ENCODE assay signal across 8 mouse cellular contexts in genomic region chr7:104445961-104446645, GRCm38 (mm10). TPM values are rescaled to one million over a fixed set of nuclear protein-coding genes. Genes with fewer than 3 reads are reported as not detected.
DNase-seq lines count a peak whose midpoint lies in the region; ATAC-seq and TF ChIP-seq lines count a peak whose summit lies in the region.

No protein-coding gene starts in this region.

- peak; percentile 61 for TF ChIP-seq CTCF in kidney, postnatal 0 days (IDR thresholded peaks at IDR 0.05; ENCODE audit: low read depth)

- H3K4me1 ChIP-seq in embryonic facial prominence, embryonic 14.5 days (ENCODE audit: control insufficient read depth, insufficient read depth, low read length) = no peaks in the 10 kb centered on the region
- H3K4me1 ChIP-seq in kidney, postnatal 0 days (replicated peaks; ENCODE audit: insufficient read depth, low read length) = no peaks in the 10 kb centered on the region
- H3K4me1 ChIP-seq in neural tube, embryonic 15.5 days = no peaks in the 10 kb centered on the region
- H3K4me1 ChIP-seq in forebrain, embryonic 11.5 days (replicated peaks; ENCODE audit: control insufficient read depth, insufficient read depth, low read length) = no peaks in the 10 kb centered on the region

- no peak overlapping the region for H3K4me2 ChIP-seq in embryonic facial prominence, embryonic 14.5 days (ENCODE audit: low read depth, low read length)
- no peak overlapping the region for H3K4me2 ChIP-seq in kidney, postnatal 0 days (ENCODE audit: low read length)
- no peak overlapping the region for H3K4me2 ChIP-seq in neural tube, embryonic 15.5 days
- H3K4me2 ChIP-seq in forebrain, embryonic 11.5 days (ENCODE audit: low read depth, low read length, severe bottlenecking) = no peak overlapping the region

- no peaks in the 10 kb centered on the region for H3K27me3 ChIP-seq in embryonic facial prominence, embryonic 14.5 days (replicated peaks; ENCODE audit: control insufficient read depth, insufficient read depth, low read length)
- no peaks in the 10 kb centered on the region for H3K27me3 ChIP-seq in kidney, postnatal 0 days (ENCODE audit: insufficient read depth, low read length)
- H3K27me3 ChIP-seq in neural tube, embryonic 15.5 days (replicated peaks) = no peaks in the 10 kb centered on the region
- no peaks in the 10 kb centered on the region for H3K27me3 ChIP-seq in forebrain, embryonic 11.5 days (ENCODE audit: control insufficient read depth, insufficient read depth, low read length)

- H3K4me3 ChIP-seq in embryonic facial prominence, embryonic 14.5 days (ENCODE audit: low read depth, low read length) = no peak overlapping the region
- H3K4me3 ChIP-seq in kidney, postnatal 0 days (replicated peaks; ENCODE audit: low read depth, low read length) = no peak overlapping the region
- H3K4me3 ChIP-seq in neural tube, embryonic 15.5 days (replicated peaks) = no peak overlapping the region
- H3K4me3 ChIP-seq in forebrain, embryonic 11.5 days (ENCODE audit: low read depth, low read length) = no peak overlapping the region

- 44% methylated on average over 2 of the region's 2 CpGs for WGBS in embryonic facial prominence, embryonic 14.5 days
- 29% methylated on average over 2 of the region's 2 CpGs for WGBS in kidney, postnatal 0 days
- 75% methylated on average over 2 of the region's 2 CpGs for WGBS in neural tube, embryonic 15.5 days
- 72% methylated on average over 2 of the region's 2 CpGs for whole genome bisulfite sequencing in forebrain, embryonic 11.5 days

- peak; percentile 45 to 58 for DNase-seq in B cell, adult 2 months
- peak; percentile 29 for DNase-seq in ES-CJ7 (ENCODE audit: low read depth, low spot score)
- peak; percentile 14 for DNase-seq in embryonic facial prominence, embryonic 14.5 days (ENCODE audit: low spot score)
- peak; percentile 58 for DNase-seq in kidney, postnatal 0 days (ENCODE audit: low spot score)
- DNase-seq in left cerebral cortex, adult 11 months (ENCODE audit: low spot score) = no peak
- DNase-seq in forebrain, embryonic 11.5 days (ENCODE audit: low spot score) = no peak

- H3K36me3 ChIP-seq in embryonic facial prominence, embryonic 14.5 days (ENCODE audit: control insufficient read depth, insufficient read depth, low read length) = no peaks in the 10 kb centered on the region
- no peaks in the 10 kb centered on the region for H3K36me3 ChIP-seq in kidney, postnatal 0 days (ENCODE audit: insufficient read depth, low read length)
- H3K36me3 ChIP-seq in neural tube, embryonic 15.5 days = no peaks in the 10 kb centered on the region
- H3K36me3 ChIP-seq in forebrain, embryonic 11.5 days (ENCODE audit: control insufficient read depth, insufficient read depth, low read length) = no peaks in the 10 kb centered on the region

- no peaks in the 10 kb centered on the region for H3K9me3 ChIP-seq in embryonic facial prominence, embryonic 14.5 days (ENCODE audit: control insufficient read depth, low read length)
- no peaks in the 10 kb centered on the region for H3K9me3 ChIP-seq in kidney, postnatal 0 days (replicated peaks; ENCODE audit: low read length)
- H3K9me3 ChIP-seq in neural tube, embryonic 15.5 days (replicated peaks) = no peaks in the 10 kb centered on the region
- H3K9me3 ChIP-seq in forebrain, embryonic 11.5 days (ENCODE audit: control insufficient read depth, low read length) = no peaks in the 10 kb centered on the region

- ATAC-seq in embryonic facial prominence, embryonic 14.5 days (ENCODE audit: low read depth) = no peak
- ATAC-seq in kidney, postnatal 0 days (replicated peaks; ENCODE audit: low FRiP score, low read depth) = peak; percentile 61
- peak; percentile 96 for ATAC-seq in megakaryocyte-erythroid progenitor cell, adult 5-6 weeks (replicated peaks; ENCODE audit: low FRiP score, low TSS enrichment, poor library complexity, severe bottlenecking)
- ATAC-seq in neural tube, embryonic 15.5 days (ENCODE audit: low FRiP score) = no peak
- no peak for ATAC-seq in forebrain, embryonic 11.5 days (replicated peaks; ENCODE audit: low FRiP score)

- no peak overlapping the region for H3K27ac ChIP-seq in embryonic facial prominence, embryonic 14.5 days (replicated peaks; ENCODE audit: low read depth, low read length)
- no peak overlapping the region; the same call in 1 of the 2 replicates for H3K27ac ChIP-seq in kidney, postnatal 0 days
- H3K27ac ChIP-seq in neural tube, embryonic 15.5 days (replicated peaks) = no peak overlapping the region
- no peak overlapping the region for H3K27ac ChIP-seq in forebrain, embryonic 11.5 days (ENCODE audit: low read depth, low read length)

- H3K9ac ChIP-seq in embryonic facial prominence, embryonic 14.5 days (ENCODE audit: low read depth, low read length) = no peak overlapping the region
- H3K9ac ChIP-seq in kidney, postnatal 0 days (ENCODE audit: low read depth, low read length) = no peak overlapping the region
- no peak overlapping the region for H3K9ac ChIP-seq in neural tube, embryonic 15.5 days (replicated peaks)
- no peak overlapping the region for H3K9ac ChIP-seq in forebrain, embryonic 11.5 days (ENCODE audit: low read length)

RNA-seq across cellular contexts. Expression of gene Trim30a, which starts 18.9 kb away (rescaled TPM):
- polyA plus RNA-seq in embryonic facial prominence, embryonic 14.5 days (2014; fragmentation: Nextera tagmentation; extraction: Ambion mirVana) = 1.9 and 2.1 TPM in 2 replicates
- polyA plus RNA-seq in kidney, postnatal 0 days (2015; fragmentation: Nextera tagmentation; extraction: Ambion mirVana) = 3.7 and 4.5 TPM in 2 replicates
- 12.1 and 18.8 TPM in 2 replicates for total RNA-seq in megakaryocyte-erythroid progenitor cell, adult 5-6 weeks (2014; fragmentation: Nextera tagmentation)
- total RNA-seq in megakaryocyte-erythroid progenitor cell, adult 5-6 weeks (2017) = 16.0 and 17.6 TPM in 2 replicates
- 0.77 and 2.8 TPM in 2 replicates for polyA plus RNA-seq in neural tube, embryonic 15.5 days (2015; fragmentation: Nextera tagmentation; extraction: Ambion mirVana)
- 0.33 and 0.45 TPM in 2 replicates for polyA plus RNA-seq in forebrain, embryonic 11.5 days (2014; fragmentation: Nextera tagmentation; extraction: Ambion mirVana)

RNA-seq across cellular contexts. Expression of gene Trim30c, which starts 45.5 kb away (rescaled TPM):
- polyA plus RNA-seq in embryonic facial prominence, embryonic 14.5 days (2014; fragmentation: Nextera tagmentation; extraction: Ambion mirVana) = 0.45 TPM in 1 of 2 replicates, not detected in the other
- polyA plus RNA-seq in kidney, postnatal 0 days (2015; fragmentation: Nextera tagmentation; extraction: Ambion mirVana) = 0.10 and 0.13 TPM in 2 replicates
- not detected in 2 replicates for total RNA-seq in megakaryocyte-erythroid progenitor cell, adult 5-6 weeks (2014; fragmentation: Nextera tagmentation)
- 0.95 TPM in 1 of 2 replicates, not detected in the other for total RNA-seq in megakaryocyte-erythroid progenitor cell, adult 5-6 weeks (2017)
- polyA plus RNA-seq in neural tube, embryonic 15.5 days (2015; fragmentation: Nextera tagmentation; extraction: Ambion mirVana) = 0.24 TPM in 1 of 2 replicates, not detected in the other
- 0.16 TPM in 1 of 2 replicates, not detected in the other for polyA plus RNA-seq in forebrain, embryonic 11.5 days (2014; fragmentation: Nextera tagmentation; extraction: Ambion mirVana)

Comparison
In these comparisons a context has a peak if more than half of its experiments do, and no peak if none do; other contexts are left out.
1. DNase-seq: peak in B cell, adult 2 months (2 of 2), ES-CJ7 (single experiment), embryonic facial prominence, embryonic 14.5 days (single experiment) and kidney, postnatal 0 days (single experiment); none in left cerebral cortex, adult 11 months (single experiment) and forebrain, embryonic 11.5 days (single experiment).
2. ATAC-seq: peak in kidney, postnatal 0 days (single experiment) and megakaryocyte-erythroid progenitor cell, adult 5-6 weeks (single experiment); none in embryonic facial prominence, embryonic 14.5 days (single experiment), neural tube, embryonic 15.5 days (single experiment) and forebrain, embryonic 11.5 days (single experiment).